Mouse (Mus musculus) lung, adult 2 months (tissue): ENCODE measurements around the gene Klhl42. TPM values are rescaled to one million over a fixed set of nuclear protein-coding genes. Genes with fewer than 3 reads are reported as not detected.

ENCODE experiments used
- DNase-seq: peaks from one replicate; pipeline ENCODE4 v3.0.0; 2022
- H3K4me1 ChIP-seq: fragments of 200-500 bp; 2 replicates; pipeline ENCODE4 v1.6.1; 2011; ENCODE audit warnings: low read length; ENCODE audit not compliant: control insufficient read depth, insufficient read depth
- H3K4me3 ChIP-seq: fragments of 200-500 bp; replicated peaks from 2 replicates; pipeline ENCODE3; 2011; ENCODE audit warnings: low read depth, mild to moderate bottlenecking, control low read depth, low read length; ENCODE audit errors: extremely low read depth
- CTCF ChIP-seq: fragments of 200-500 bp; IDR thresholded peaks from 2 replicates; pipeline ENCODE4 v1.5.1; 2011; ENCODE audit warnings: mild to moderate bottlenecking, low read length, control low read depth; ENCODE audit not compliant: insufficient read depth
- POLR2A ChIP-seq: fragments of 200-500 bp; IDR thresholded peaks from 2 replicates; pipeline ENCODE4 v1.6.1; 2011; ENCODE audit warnings: low read depth, mild to moderate bottlenecking, control low read depth, low read length, borderline replicate concordance; ENCODE audit errors: extremely low read depth
- WGBS: fragments of 180-500 bp; shearing (Covaris S2); methylation state at CpG from one replicate; pipeline ENCODE4 v1.1.7; 2018; 5-methylcytosine and 5-hydroxymethylcytosine counted together
- polyA plus RNA-seq: library from polyadenylated mRNA; depleted of rRNA; stranded (reverse); fragments of >200 nt; gene quantifications from 2 replicates; pipeline ENCODE4 v1.2.3, GENCODE M21; 2012

Klhl42 gene
- polyA plus RNA-seq, 1 experiment, result 12.0 TPM

GRCm38 (mm10) chr6:147085398-147086040 lies 5.7 kb upstream of the Klhl42 start:
- peaks cover under 1% of the 10 kb centered on the region; the same call in 1 of the 2 replicates for H3K4me1 ChIP-seq
- no peak for TF ChIP-seq CTCF
- TF ChIP-seq POLR2A, result no peak
- H3K4me3 ChIP-seq, result no peak overlapping the region
- DNase-seq, result no peak
- 69% methylated on average over 7 of the region's 7 CpGs for WGBS

GRCm38 (mm10) chr6:147086594-147087225 lies 4.5 kb upstream of the Klhl42 start, which contains the start of gene Mansc4:
Mansc4 (minus strand) TSS chr6:147087032.
- WGBS, result 13% methylated on average over 20 of the region's 20 CpGs
- Histone ChIP-seq H3K4me3 (no peak within 1 kb of the TSS), H3K4me1 (peaks cover 2% of the 10 kb centered on the region; the same call in 1 of the 2 replicates)
- no peak for DNase-seq
- TF ChIP-seq POLR2A (no peak), CTCF (no peak)

- DNase-seq, result no peak
- Histone ChIP-seq H3K4me3 (no peak overlapping the region), H3K4me1 (peaks cover 8% of the 10 kb centered on the region)
- TF ChIP-seq CTCF, result no peak
- TF ChIP-seq POLR2A, result no peak
- WGBS, result 67% methylated on average over 6 of the region's 7 CpGs
Measured at GRCm38 (mm10) chr6:147087736-147088135, 3.4 kb upstream of the Klhl42 start.

GRCm38 (mm10) chr6:147088517-147088916 lies 2.7 kb upstream of the Klhl42 start:
- no peak for TF ChIP-seq CTCF
- TF ChIP-seq POLR2A, result no peak
- WGBS, result 77% methylated on average over 3 of the region's 3 CpGs
- Histone ChIP-seq H3K4me3 (no peak overlapping the region), H3K4me1 (peaks cover 12% of the 10 kb centered on the region)
- no peak for DNase-seq

GRCm38 (mm10) chr6:147090191-147090590 lies 988 bp upstream of the Klhl42 start:
- 80% methylated on average over 5 of the region's 5 CpGs for WGBS
- no peak overlapping the region for H3K4me3 ChIP-seq
- H3K4me1 ChIP-seq, result peaks cover 12% of the 10 kb centered on the region
- TF ChIP-seq POLR2A (no peak), CTCF (no peak)
- no peak for DNase-seq

- WGBS, result 2% methylated on average over 15 of the region's 15 CpGs
- Histone ChIP-seq H3K4me1 (peaks cover 12% of the 10 kb centered on the region), H3K4me3 (peak overlapping the region; percentile 95)
- TF ChIP-seq CTCF (no peak), POLR2A (no peak)
- DNase-seq, result peak; percentile 21
Measured at GRCm38 (mm10) chr6:147092136-147092535, 957 bp downstream of the Klhl42 start.

- no peak for TF ChIP-seq CTCF
- no peak for TF ChIP-seq POLR2A
- peaks cover 15% of the 10 kb centered on the region for H3K4me1 ChIP-seq
- 83% methylated on average over 7 of the region's 7 CpGs for WGBS
- no peak for DNase-seq
- H3K4me3 ChIP-seq, result no peak overlapping the region
Measured at GRCm38 (mm10) chr6:147094771-147095170, 3.6 kb downstream of the Klhl42 start.

GRCm38 (mm10) chr6:147096109-147096508 lies 4.9 kb downstream of the Klhl42 start:
- Histone ChIP-seq H3K4me3 (no peak overlapping the region), H3K4me1 (peaks cover 12% of the 10 kb centered on the region)
- DNase-seq, result no peak
- no peak for TF ChIP-seq POLR2A
- no peak for TF ChIP-seq CTCF
- 93% methylated on average over 4 of the region's 4 CpGs for WGBS

- no peak for TF ChIP-seq CTCF
- TF ChIP-seq POLR2A, result no peak
- peaks cover 12% of the 10 kb centered on the region for H3K4me1 ChIP-seq
- 77% methylated on average over 3 of the region's 3 CpGs for WGBS
- DNase-seq, result no peak
- no peak overlapping the region for H3K4me3 ChIP-seq
Measured at GRCm38 (mm10) chr6:147096934-147097333, 5.8 kb downstream of the Klhl42 start.
